Mouse (Mus musculus): ENCODE measurements at regions not wholly inside any gene's neighbourhood (a gene's known extent, or its start where the extent isn't known, plus 50 kb on each side); places are given as distances from the start of the nearest gene placed in this dataset.

DNA sequence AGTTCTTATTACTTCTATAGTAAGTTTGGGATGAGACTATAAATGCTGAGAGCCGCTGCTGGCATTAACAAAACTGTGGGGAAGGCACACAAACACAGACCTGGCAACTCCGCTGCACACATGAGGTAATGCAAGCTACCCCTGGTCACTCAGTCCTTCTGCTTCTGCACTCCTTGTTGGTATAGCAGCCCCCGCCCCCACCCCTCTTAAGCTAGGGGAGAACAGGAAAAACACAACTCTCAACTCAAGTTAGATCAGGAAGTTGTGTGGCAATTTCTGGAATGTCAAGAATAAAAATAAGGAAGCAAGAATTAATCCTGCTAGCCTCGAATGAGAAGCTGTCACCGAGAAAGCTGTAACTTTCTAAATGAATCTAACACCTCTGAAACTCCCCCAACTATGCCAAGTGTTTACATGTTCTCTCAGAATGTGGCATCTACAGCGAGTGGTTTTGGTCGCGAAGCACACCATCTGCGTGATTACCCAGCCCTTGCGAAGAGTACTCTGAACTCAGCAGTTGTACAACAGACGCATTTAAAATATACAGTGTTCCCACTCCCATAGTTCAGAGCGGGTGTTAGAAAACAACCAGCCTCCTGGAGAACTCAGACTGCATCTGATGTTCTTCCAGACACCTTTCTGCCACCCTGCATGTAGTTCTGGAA, 212.9 kb upstream of the Tet2 start:
- Histone ChIP-seq H3K4me1 (replicated peaks; ENCODE audit: control insufficient read depth, insufficient read depth) (0 out of 2 replicates have a peak, but pooled peaks cover 7% of the 10 kb centered on the region), H3K4me3 (ENCODE audit: low read depth, low read length) (no peak overlapping the region), H3K27ac (replicated peaks) (no peak overlapping the region), H3K9me3 (ENCODE audit: control insufficient read depth, low read length) (no peaks in the 10 kb centered on the region), H3K9ac (ENCODE audit: low read length) (no peak overlapping the region), H3K4me2 (replicated peaks; ENCODE audit: low read depth) (peak overlapping the region; percentile 9; the same call in 1 of the 2 replicates), H3K27me3 (ENCODE audit: control insufficient read depth, insufficient read depth, low read length) (no peaks in the 10 kb centered on the region), H3K36me3 (ENCODE audit: control insufficient read depth, insufficient read depth, low read length) (no peaks in the 10 kb centered on the region)
- DNase-seq (ENCODE audit: low spot score) = no peak
- 37% methylated on average over 12 of the region's 12 CpGs for WGBS
- no peak for ATAC-seq (ENCODE audit: low FRiP score, low TSS enrichment)
- TF ChIP-seq EP300 (optimal IDR thresholded peaks at IDR 0.05) (no peak), CTCF (IDR thresholded peaks at IDR 0.05; ENCODE audit: low read depth) (no peak)

DNA sequence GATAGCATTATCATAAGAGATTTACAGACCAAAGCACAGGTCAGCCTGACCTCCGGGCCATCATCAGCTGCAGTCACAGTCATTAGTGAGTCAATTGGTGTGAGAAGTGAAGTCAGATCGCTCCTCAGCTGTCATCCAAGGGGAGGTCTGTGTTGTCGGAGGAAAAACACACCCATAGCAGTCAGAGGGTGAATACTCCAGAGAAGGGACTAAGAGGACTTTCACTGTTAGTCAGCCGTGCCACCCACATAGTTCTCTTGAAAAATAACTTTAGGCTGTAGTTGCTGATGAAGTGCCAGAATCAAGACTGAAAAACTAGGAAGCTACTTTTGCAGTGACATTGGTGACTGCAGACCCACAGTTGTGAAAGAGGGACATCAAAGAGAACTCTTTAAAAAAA, 213.5 kb upstream of the Tet2 start:
- 14% methylated on average over 4 of the region's 4 CpGs for WGBS
- Histone ChIP-seq H3K9ac (ENCODE audit: low read length) (no peak overlapping the region), H3K27me3 (ENCODE audit: control insufficient read depth, insufficient read depth, low read length) (no peaks in the 10 kb centered on the region), H3K36me3 (ENCODE audit: control insufficient read depth, insufficient read depth, low read length) (no peaks in the 10 kb centered on the region), H3K27ac (replicated peaks) (no peak overlapping the region), H3K4me1 (replicated peaks; ENCODE audit: control insufficient read depth, insufficient read depth) (0 out of 2 replicates have a peak, but pooled peaks cover 7% of the 10 kb centered on the region), H3K9me3 (ENCODE audit: control insufficient read depth, low read length) (no peaks in the 10 kb centered on the region), H3K4me3 (ENCODE audit: low read depth, low read length) (no peak overlapping the region), H3K4me2 (replicated peaks; ENCODE audit: low read depth) (peak overlapping the region; percentile 9; the same call in 1 of the 2 replicates)
- ATAC-seq (ENCODE audit: low FRiP score, low TSS enrichment) (no peak), DNase-seq (ENCODE audit: low spot score) (no peak)
- TF ChIP-seq EP300 (optimal IDR thresholded peaks at IDR 0.05) (no peak), CTCF (IDR thresholded peaks at IDR 0.05; ENCODE audit: low read depth) (no peak)

DNA sequence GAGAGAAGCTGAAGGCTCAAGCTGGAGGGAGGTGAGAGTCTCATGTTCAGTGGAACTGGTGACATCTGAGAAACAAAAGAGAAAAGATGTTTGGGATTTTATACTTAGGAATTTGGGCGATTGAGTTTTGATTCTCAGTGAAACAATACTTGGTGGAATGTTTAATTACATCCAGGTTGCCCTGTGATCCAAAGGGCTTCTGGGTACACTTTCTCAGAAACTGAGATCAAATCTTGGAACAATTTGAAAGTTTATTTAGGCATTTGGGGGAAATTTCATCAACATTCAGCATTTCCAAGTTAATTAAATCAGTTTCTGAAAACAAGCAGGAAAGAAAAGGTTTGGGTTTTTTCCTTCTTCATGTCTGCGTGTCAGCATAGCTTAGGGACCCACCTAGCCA, 214.7 kb upstream of the Tet2 start:
- 0 out of 2 replicates have a peak, but pooled peaks cover 6% of the 10 kb centered on the region for H3K4me1 ChIP-seq (replicated peaks; ENCODE audit: control insufficient read depth, insufficient read depth)

DNA sequence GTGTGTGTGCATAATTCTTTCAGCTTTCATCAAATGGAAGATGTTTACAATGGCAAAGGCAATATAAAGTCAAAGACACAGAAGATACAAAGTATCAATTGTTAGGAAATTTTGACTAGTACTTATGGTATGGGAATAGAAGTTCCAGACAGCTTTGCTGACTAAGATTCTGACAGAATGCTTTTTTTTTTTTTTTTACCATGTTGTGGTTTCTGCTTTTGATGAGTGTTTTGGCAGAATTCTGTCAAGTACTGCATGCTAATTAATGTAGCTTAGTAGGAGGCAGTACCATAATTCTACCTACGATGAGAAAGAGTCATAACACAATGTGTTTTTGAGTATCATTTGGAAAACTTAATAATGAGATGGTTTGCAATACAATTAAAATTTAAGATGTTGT, 215.3 kb upstream of the Tet2 start:
- TF ChIP-seq EP300 (optimal IDR thresholded peaks at IDR 0.05) (no peak), CTCF (IDR thresholded peaks at IDR 0.05; ENCODE audit: low read depth) (no peak)
- Histone ChIP-seq H3K9ac (ENCODE audit: low read length) (no peak overlapping the region), H3K27me3 (ENCODE audit: control insufficient read depth, insufficient read depth, low read length) (no peaks in the 10 kb centered on the region), H3K4me3 (ENCODE audit: low read depth, low read length) (no peak overlapping the region), H3K36me3 (ENCODE audit: control insufficient read depth, insufficient read depth, low read length) (no peaks in the 10 kb centered on the region), H3K27ac (replicated peaks) (no peak overlapping the region), H3K9me3 (ENCODE audit: control insufficient read depth, low read length) (no peaks in the 10 kb centered on the region), H3K4me2 (replicated peaks; ENCODE audit: low read depth) (no peak overlapping the region), H3K4me1 (replicated peaks; ENCODE audit: control insufficient read depth, insufficient read depth) (0 out of 2 replicates have a peak, but pooled peaks cover 5% of the 10 kb centered on the region)
- no peak for ATAC-seq (ENCODE audit: low FRiP score, low TSS enrichment)
- no peak for DNase-seq (ENCODE audit: low spot score)
- 89% methylated on average over 1 of the region's 1 CpGs for WGBS

More for the DNA sequence above, 214.7 kb upstream of the Tet2 start:
- ATAC-seq (ENCODE audit: low FRiP score, low TSS enrichment) (no peak), DNase-seq (ENCODE audit: low spot score) (no peak)
- 76% methylated on average over 2 of the region's 2 CpGs for whole genome bisulfite sequencing
- no peak for TF ChIP-seq EP300 (optimal IDR thresholded peaks at IDR 0.05)
- no peak for TF ChIP-seq CTCF (IDR thresholded peaks at IDR 0.05; ENCODE audit: low read depth)
- H3K4me2 ChIP-seq (replicated peaks; ENCODE audit: low read depth) = no peak overlapping the region
- no peak overlapping the region for H3K27ac ChIP-seq (replicated peaks)
- no peak overlapping the region for H3K4me3 ChIP-seq (ENCODE audit: low read depth, low read length)
- no peaks in the 10 kb centered on the region for H3K27me3 ChIP-seq (ENCODE audit: control insufficient read depth, insufficient read depth, low read length)
- H3K36me3 ChIP-seq (ENCODE audit: control insufficient read depth, insufficient read depth, low read length) = no peaks in the 10 kb centered on the region
- no peaks in the 10 kb centered on the region for H3K9me3 ChIP-seq (ENCODE audit: control insufficient read depth, low read length)
- H3K9ac ChIP-seq (ENCODE audit: low read length) = no peak overlapping the region

DNA sequence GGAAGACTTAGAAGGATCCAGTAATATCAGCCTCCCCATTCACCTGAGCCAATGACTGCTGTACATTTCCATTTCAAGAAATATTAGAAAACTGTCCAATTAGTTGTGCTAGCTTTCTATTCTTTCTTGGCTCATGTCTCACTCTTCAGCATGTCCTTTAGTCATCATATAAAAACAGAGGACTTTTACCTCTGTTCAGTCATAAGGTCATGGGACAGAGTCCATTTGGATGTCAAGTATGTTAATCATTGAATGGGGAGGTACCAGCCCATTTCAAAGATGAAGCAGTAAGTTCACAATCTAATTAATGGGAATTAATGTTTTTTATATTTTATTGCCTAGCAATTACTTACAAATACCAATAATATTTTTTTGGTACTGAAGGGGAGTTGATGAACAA, 218.8 kb upstream of the Tet2 start:
- TF ChIP-seq EP300 (optimal IDR thresholded peaks at IDR 0.05) (no peak), CTCF (IDR thresholded peaks at IDR 0.05; ENCODE audit: low read depth) (no peak)
- ATAC-seq (ENCODE audit: low FRiP score, low TSS enrichment) = no peak

DNA sequence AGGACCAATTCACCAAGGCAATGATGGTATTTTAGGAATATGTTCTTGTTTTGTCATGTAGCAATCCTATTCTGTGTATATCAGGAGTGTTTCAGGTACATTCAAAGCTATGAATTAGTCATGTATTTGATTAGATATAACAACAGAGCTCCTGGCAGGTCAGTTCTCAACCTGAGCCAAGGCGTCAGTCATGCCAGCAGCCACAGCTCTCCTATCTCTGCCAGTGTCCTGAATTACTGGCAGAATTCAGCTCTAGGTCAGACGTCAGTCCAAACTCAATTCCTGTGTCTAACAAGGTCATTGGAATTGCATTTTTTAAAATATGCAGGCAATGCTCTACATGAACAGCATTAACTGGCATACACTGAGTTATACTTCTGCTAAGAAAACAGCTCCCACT, 228.6 kb upstream of the Tet2 start:
- WGBS = 58% methylated on average over 2 of the region's 2 CpGs

More for the DNA sequence above, 218.8 kb upstream of the Tet2 start:
- H3K4me1 ChIP-seq (replicated peaks; ENCODE audit: control insufficient read depth, insufficient read depth) = no peaks in the 10 kb centered on the region
- no peak for DNase-seq (ENCODE audit: low spot score)
- H3K4me3 ChIP-seq (ENCODE audit: low read depth, low read length) = no peak overlapping the region
- H3K4me2 ChIP-seq (replicated peaks; ENCODE audit: low read depth) = no peak overlapping the region
- no peak overlapping the region for H3K9ac ChIP-seq (ENCODE audit: low read length)
- no peaks in the 10 kb centered on the region for H3K36me3 ChIP-seq (ENCODE audit: control insufficient read depth, insufficient read depth, low read length)
- H3K9me3 ChIP-seq (ENCODE audit: control insufficient read depth, low read length) = no peaks in the 10 kb centered on the region
- no peaks in the 10 kb centered on the region for H3K27me3 ChIP-seq (ENCODE audit: control insufficient read depth, insufficient read depth, low read length)
- H3K27ac ChIP-seq (replicated peaks) = no peak overlapping the region

More for the DNA sequence above, 228.6 kb upstream of the Tet2 start:
- Histone ChIP-seq H3K36me3 (ENCODE audit: control insufficient read depth, insufficient read depth, low read length) (no peaks in the 10 kb centered on the region), H3K27me3 (ENCODE audit: control insufficient read depth, insufficient read depth, low read length) (no peaks in the 10 kb centered on the region), H3K4me1 (replicated peaks; ENCODE audit: control insufficient read depth, insufficient read depth) (no peaks in the 10 kb centered on the region), H3K27ac (replicated peaks) (no peak overlapping the region), H3K9ac (ENCODE audit: low read length) (no peak overlapping the region), H3K4me3 (ENCODE audit: low read depth, low read length) (no peak overlapping the region), H3K4me2 (replicated peaks; ENCODE audit: low read depth) (no peak overlapping the region), H3K9me3 (ENCODE audit: control insufficient read depth, low read length) (no peaks in the 10 kb centered on the region)
- TF ChIP-seq CTCF (IDR thresholded peaks at IDR 0.05; ENCODE audit: low read depth) = no peak
- TF ChIP-seq EP300 (optimal IDR thresholded peaks at IDR 0.05) = no peak
- DNase-seq (ENCODE audit: low spot score) (no peak), ATAC-seq (ENCODE audit: low FRiP score, low TSS enrichment) (no peak)

Data from stomach, postnatal 0 days (tissue).